Mouse (Mus musculus) heart, postnatal 4 days (tissue): Measurements from ENCODE around the gene Nup88. TPM values are rescaled to one million over a fixed set of nuclear protein-coding genes. Genes with fewer than 3 reads are reported as not detected.
"Not testable (repeated sequence)": the region's sequence is repeated elsewhere in the genome, so short reads cannot be mapped to it uniquely, and the experiment has no call there.

Experiments
- DNase-seq: peaks from one replicate; pipeline ENCODE4 v3.0.0; 2021
- total RNA-seq, 2 experiments: library from RNA; stranded (reverse); gene quantifications; 2 replicates each; pipeline ENCODE4 v1.2.3; 2021

Nup88 gene
- total RNA-seq, 2 experiments from 2014 or later, result 70.1 to 72.2 TPM

- no peak for DNase-seq
These were observed 440 bp downstream of the Nup88 start for GRCm38 (mm10) chr11:70969271-70969794.

- DNase-seq, result no peak
These were observed 5.4 kb downstream of the Nup88 start for GRCm38 (mm10) chr11:70964222-70964907.

GRCm38 (mm10) chr11:70960786-70961554, 8.8 kb downstream of the Nup88 start:
- no peak for DNase-seq

GRCm38 (mm10) chr11:70954711-70955110, 15.1 kb downstream of the Nup88 start:
- no peak for DNase-seq

DNA sequence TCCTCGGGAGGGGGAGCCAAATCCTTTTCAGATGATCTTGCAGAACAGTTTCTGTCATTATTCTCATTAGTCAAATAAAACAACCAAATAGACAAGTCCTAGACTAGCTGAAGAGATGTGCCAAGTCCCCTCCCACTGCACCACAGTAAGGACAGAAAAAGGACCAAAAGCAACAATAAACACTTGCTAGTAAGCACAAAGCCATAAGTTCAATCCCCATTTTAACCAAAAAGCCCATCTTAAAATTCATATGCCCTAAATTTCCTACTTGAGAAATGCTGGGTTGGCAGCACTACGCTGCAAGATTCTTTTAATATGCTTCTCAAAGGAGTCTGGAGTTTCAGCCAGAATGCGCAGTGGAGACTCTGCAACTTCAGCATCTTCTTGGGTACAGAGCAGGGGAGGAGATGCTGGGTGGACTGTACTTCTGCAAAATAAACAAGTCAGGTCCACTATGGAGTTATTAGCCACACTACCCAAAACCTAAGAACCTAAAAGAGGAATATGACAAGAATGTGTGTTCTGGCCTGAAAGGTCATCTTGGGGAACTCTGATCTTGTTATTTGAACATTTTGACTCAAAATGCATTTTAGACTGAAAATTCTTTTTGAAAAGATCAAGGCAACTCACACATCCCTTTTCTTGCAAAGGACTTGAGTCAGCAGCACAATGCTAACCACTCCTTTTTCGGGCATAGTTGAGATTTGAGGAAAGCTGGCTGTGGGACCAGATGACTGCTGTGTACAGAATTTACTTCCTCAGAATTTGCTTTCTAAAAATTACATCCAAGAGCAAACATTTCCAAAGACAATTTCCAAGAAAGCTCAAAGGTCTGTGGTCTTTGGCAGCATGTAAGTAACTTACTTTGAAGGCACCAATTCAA, 24.6 kb downstream of the Nup88 start:
- no peak for DNase-seq

- no peak for DNase-seq
These were observed 26.1 kb downstream of the Nup88 start for GRCm38 (mm10) chr11:70943651-70944050.

DNA sequence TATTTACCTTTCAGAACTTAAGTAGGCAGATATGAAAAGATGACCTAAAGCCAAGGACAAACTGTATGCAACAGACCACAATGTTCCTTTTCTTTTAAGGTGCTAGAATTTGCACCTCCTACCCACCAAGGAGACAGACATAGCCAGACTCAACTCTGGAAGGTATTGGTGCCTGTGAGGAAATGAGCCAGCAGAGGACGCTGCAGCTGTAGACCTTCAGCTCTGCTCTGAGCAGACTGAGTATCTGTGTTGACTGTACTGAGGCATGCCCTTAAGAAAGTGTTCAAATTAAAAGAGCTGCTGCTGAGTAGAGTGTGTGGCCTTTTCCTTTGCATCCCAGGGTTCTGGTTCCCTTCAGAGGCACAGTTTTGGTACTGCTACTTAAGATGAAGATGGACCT, 27.2 kb downstream of the Nup88 start:
- DNase-seq, result no peak

DNA sequence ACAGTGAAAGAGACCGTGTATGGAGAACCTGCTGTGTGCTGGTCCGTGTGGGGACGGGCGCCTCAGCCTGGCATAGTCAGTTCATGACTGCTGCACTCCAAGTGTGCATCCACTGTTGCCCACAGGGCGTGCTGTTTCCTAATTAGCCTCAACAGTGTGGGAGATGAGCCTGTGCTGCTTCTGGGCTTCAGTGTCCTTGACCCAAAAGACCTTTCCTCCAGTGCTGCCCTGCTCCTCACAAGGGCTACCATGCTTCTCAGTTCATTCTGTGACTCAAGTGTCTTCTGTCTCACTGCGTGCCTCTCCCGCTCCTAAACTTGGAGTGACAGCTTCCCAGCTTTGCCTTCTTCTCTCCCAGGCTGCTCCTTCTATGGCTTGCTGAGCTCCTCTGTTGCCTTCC, 34.5 kb downstream of the Nup88 start:
- no peak for DNase-seq

DNA sequence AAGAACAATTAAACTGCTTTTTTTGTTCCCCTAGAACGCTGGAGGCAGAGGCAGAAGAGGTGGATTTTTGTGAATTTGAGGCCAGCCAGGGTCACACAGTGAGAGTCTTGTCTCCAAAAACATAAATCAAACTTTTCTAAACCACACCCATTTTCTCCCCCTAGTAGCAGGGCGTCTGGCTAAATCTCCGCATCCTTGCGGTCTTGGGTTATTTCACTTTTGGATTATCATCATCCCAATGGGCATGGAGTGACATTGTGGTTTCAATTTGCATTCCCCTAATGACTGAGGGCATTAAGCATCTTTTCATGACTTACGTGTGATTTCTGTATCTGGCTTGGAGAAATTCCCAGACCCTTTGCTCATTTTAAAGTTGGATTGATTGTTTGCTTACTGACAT, 38.3 kb downstream of the Nup88 start:
- DNase-seq, result no peak

- DNase-seq, result no peak
These were observed 50.2 kb downstream of the Nup88 start for GRCm38 (mm10) chr11:70919524-70919923.

DNA sequence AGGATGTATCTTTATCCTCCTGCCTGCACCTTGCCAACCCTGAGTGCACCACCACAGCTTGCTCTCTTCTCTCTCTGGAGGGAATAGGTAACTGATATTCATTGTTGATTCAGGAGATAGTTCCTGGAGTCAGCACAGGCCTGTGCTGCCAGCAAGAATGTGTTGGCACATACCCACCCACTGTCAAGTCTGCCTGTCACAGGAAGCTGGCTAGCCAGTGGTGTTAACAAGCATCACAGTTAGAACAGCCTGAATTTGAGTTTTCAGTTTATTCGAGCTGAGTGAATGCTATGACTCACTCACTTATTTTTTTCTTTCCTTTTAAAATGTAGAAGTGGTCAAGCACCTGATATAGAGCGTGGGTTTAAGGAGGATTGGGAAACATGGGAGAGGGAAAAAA, 51.9 kb downstream of the Nup88 start:
- no peak for DNase-seq

DNA sequence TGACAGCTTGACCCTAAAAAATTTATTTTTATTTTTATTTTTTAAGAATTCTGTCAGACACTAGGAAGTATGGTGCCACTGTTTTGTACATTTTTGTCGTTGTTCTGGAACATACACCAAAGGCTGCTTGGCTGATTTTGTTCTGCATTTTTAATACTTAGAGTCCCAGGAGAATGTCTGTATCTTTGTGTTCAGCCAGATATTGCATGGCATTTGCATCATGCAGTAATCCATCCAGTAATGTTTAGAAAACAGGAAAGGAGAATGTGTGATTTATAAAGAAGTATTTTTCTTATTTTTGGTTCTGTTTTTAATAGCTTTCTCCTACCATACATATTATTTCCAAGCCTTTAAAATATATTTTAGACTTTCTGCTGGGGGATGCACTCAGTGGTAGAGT, 57.9 kb downstream of the Nup88 start:
- no peak for DNase-seq

GRCm38 (mm10) chr11:70911323-70911722, 58.5 kb downstream of the Nup88 start:
- DNase-seq, result no peak

DNA sequence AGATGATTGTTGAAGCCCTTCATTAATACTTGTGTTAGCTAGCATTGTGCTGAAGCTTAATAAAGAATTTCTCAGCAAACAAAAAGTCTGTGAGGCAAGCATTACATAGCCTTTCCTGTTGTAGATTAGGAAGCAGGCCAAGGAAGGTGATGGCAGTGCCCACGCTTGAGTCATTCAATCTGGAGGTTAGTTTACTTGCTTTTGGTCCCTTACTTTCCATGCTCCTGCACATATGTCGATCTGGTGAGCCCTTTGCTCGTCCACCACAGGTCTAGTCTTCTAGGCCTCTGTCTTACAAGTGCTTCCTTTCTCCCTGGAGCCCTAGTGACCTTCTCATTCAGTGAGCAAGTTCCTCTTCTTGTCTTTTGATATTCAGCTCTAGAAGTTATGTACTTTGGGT, 63.1 kb downstream of the Nup88 start:
- no peak for DNase-seq

GRCm38 (mm10) chr11:70898182-70898581, 71.6 kb downstream of the Nup88 start:
- DNase-seq, result not testable (repeated sequence)

DNA sequence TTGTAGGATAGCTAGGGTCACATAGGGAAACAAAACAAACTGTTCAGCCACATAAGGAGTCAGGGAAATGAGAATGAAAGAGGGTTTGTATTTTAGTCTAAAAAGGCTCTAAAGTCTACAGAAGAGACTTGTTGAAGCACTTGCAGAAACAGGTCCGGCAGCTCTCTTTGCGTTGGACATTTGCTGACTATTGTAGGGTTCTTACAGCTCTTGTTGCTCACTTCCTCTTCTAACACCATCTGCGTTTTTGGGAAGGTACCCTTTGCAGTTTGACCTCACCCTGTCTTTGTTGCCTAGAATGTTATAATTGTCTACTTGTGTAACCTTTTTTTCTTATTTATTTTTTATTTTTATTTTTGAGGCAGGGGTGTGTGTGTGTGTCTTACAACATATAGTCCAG, 72.1 kb downstream of the Nup88 start:
- DNase-seq, result no peak

Other genes with a start within 250 kb of the Nup88 start
- 10 to 100 TPM; 11.8 to 12.1 TPM for gene Zfp3, start 205.8 kb downstream of the Nup88 start, total RNA-seq
- not detected for gene Scimp, start 157.4 kb downstream of the Nup88 start, total RNA-seq
- 10 to 100 TPM; 34.7 to 38.0 TPM for gene Rabep1, start 125.2 kb downstream of the Nup88 start, total RNA-seq
- 10 to 100 TPM; 15.0 to 18.5 TPM for gene Rpain, start 240 bp upstream of the Nup88 start, total RNA-seq
- 100 to 1,000 TPM; 233 to 253 TPM for gene C1qbp, start 13.1 kb upstream of the Nup88 start, total RNA-seq
- 10 to 100 TPM; 15.0 to 16.9 TPM for gene Dhx33, start 34.5 kb upstream of the Nup88 start, total RNA-seq
- gene Mis12, start 49.6 kb upstream of the Nup88 start, total RNA-seq, result 10 to 100 TPM; 15.2 to 15.3 TPM
- gene Derl2, start 49.9 kb upstream of the Nup88 start, total RNA-seq, result 10 to 100 TPM; 22.2 to 24.9 TPM
- gene 6330403K07Rik, start 63.5 kb upstream of the Nup88 start, total RNA-seq, result 1 to 10 TPM; 5.2 to 5.6 TPM
- under 1 TPM; 0.29 to 0.36 TPM for gene Nlrp1a, start 174.7 kb upstream of the Nup88 start, total RNA-seq